15 mouse cellular contexts compared by ENCODE assay signal in genomic region chr4:32936762-32937341, GRCm38 (mm10). TPM values are rescaled to one million over a fixed set of nuclear protein-coding genes. Genes with fewer than 3 reads are reported as not detected.
DNase-seq lines count a peak whose midpoint lies in the region; ATAC-seq and TF ChIP-seq lines count a peak whose summit lies in the region.
"Had no signal": no experiment of that assay in that cellular context is flagged by ENCODE, and none has a peak within 500 bp of the region (broad histone marks: within the 10 kb centered on the region; RNA-seq: fewer than 3 reads in every experiment).

No protein-coding gene starts in this region.

- DNase-seq in gastrocnemius, adult 18-20 months (ENCODE audit: low spot score) = peak; percentile 22
- no peak for DNase-seq in gastrocnemius, postnatal 25 days
- no peak for DNase-seq in kidney, postnatal 36 days
- no peak for DNase-seq in thymus, postnatal 14 days
- DNase-seq in layer of hippocampus, adult 8-10 months (ENCODE audit: low spot score in 2 of 2) = no peak
- DNase-seq: B cell, adult 2 months; cerebellum, postnatal 14 days; gastrocnemius, postnatal 10 days; liver, postnatal 0 days; thymus, postnatal 36 days had no signal

- no peak overlapping the region for H3K4me2 ChIP-seq in kidney, embryonic 14.5 days (replicated peaks; ENCODE audit: low read depth, low read length)
- H3K4me2 ChIP-seq in embryonic facial prominence, embryonic 12.5 days (replicated peaks) = peak overlapping the region; percentile 10; the same call in 1 of the 2 replicates
- H3K4me2 ChIP-seq: midbrain, embryonic 11.5 days had no signal

- H3K27ac ChIP-seq in kidney, embryonic 14.5 days (ENCODE audit: low read depth, low read length) = peak overlapping the region; percentile 52; the same call in 1 of the 2 replicates
- peak overlapping the region; percentile 46 for H3K27ac ChIP-seq in embryonic facial prominence, embryonic 12.5 days
- H3K27ac ChIP-seq in olfactory bulb, adult 2 months (ENCODE audit: insufficient read depth, low read depth, low read length) = peak overlapping the region; percentile 67

- TF ChIP-seq CTCF in olfactory bulb, adult 2 months (IDR thresholded peaks at IDR 0.05; ENCODE audit: insufficient read depth, low read depth, low read length) = no peak

- peak; percentile 78 for ATAC-seq in kidney, embryonic 14.5 days (ENCODE audit: low FRiP score, low TSS enrichment)
- ATAC-seq in embryonic facial prominence, embryonic 12.5 days (ENCODE audit: insufficient number of reproducible peaks, insufficient read depth, low FRiP score, low TSS enrichment) = no peak
- ATAC-seq: liver, postnatal 0 days; Patski had no signal

- H3K4me1 ChIP-seq in kidney, embryonic 14.5 days (ENCODE audit: control insufficient read depth, insufficient read depth, low read length) = peaks cover 7% of the 10 kb centered on the region; the same call in 1 of the 2 replicates
- H3K4me1 ChIP-seq in embryonic facial prominence, embryonic 12.5 days = peaks cover 26% of the 10 kb centered on the region
- H3K4me1 ChIP-seq in olfactory bulb, adult 2 months (ENCODE audit: control insufficient read depth, insufficient read depth, low read length) = peaks cover 17% of the 10 kb centered on the region

- no peaks in the 10 kb centered on the region for H3K36me3 ChIP-seq in kidney, embryonic 14.5 days (ENCODE audit: control insufficient read depth, insufficient read depth, low read length)
- H3K36me3 ChIP-seq in embryonic facial prominence, embryonic 12.5 days = no peaks in the 10 kb centered on the region

- H3K27me3 ChIP-seq in kidney, embryonic 14.5 days (ENCODE audit: control insufficient read depth, insufficient read depth, low read length) = no peaks in the 10 kb centered on the region
- no peaks in the 10 kb centered on the region for H3K27me3 ChIP-seq in embryonic facial prominence, embryonic 12.5 days
- H3K27me3 ChIP-seq: Patski had no signal

- no peak overlapping the region for H3K4me3 ChIP-seq in kidney, embryonic 14.5 days (ENCODE audit: low read length)
- H3K4me3 ChIP-seq in embryonic facial prominence, embryonic 12.5 days = no peak overlapping the region
- no peak overlapping the region for H3K4me3 ChIP-seq in olfactory bulb, adult 2 months (ENCODE audit: insufficient read depth, low read depth, low read length)

- no peaks in the 10 kb centered on the region for H3K9me3 ChIP-seq in kidney, embryonic 14.5 days (ENCODE audit: control insufficient read depth, low read length)
- H3K9me3 ChIP-seq in embryonic facial prominence, embryonic 12.5 days = no peaks in the 10 kb centered on the region

- TF ChIP-seq POLR2A in olfactory bulb, adult 2 months (IDR thresholded peaks at IDR 0.05; ENCODE audit: insufficient read depth, low read depth, low read length) = no peak

- no peak overlapping the region; the same call in 1 of the 2 replicates for H3K9ac ChIP-seq in kidney, embryonic 14.5 days (ENCODE audit: low read depth, low read length)
- H3K9ac ChIP-seq in embryonic facial prominence, embryonic 12.5 days = no peak overlapping the region
- H3K9ac ChIP-seq: liver, postnatal 0 days had no signal

- WGBS in kidney, embryonic 14.5 days = 25% methylated on average over 9 of the region's 9 CpGs
- 18% methylated on average over 9 of the region's 9 CpGs for WGBS in embryonic facial prominence, embryonic 12.5 days
- 12% methylated on average over 9 of the region's 9 CpGs for WGBS in olfactory bulb, adult 2 months

RNA-seq across cellular contexts. Expression of gene Ankrd6, which starts 13.8 kb away (rescaled TPM):
- total RNA-seq in gastrocnemius, adult 18-20 months (2021) = 1 to 10 TPM; 3.0 to 6.9 TPM
- 1 to 10 TPM; 2.2 to 3.2 TPM for total RNA-seq in gastrocnemius, postnatal 25 days (2021)
- polyA plus RNA-seq in kidney, embryonic 14.5 days (2014; fragmentation: Nextera tagmentation; extraction: Ambion mirVana) = 7.1 and 14.3 TPM in 2 replicates
- polyA plus RNA-seq in embryonic facial prominence, embryonic 12.5 days (2016; fragmentation: Nextera tagmentation; extraction: Ambion mirVana) = 12.6 and 12.7 TPM in 2 replicates
- 105 TPM in 1 of 2 replicates, not detected in the other for polyA plus RNA-seq in olfactory bulb, adult 2 months (2012; ENCODE audit: insufficient read depth, insufficient read length, low replicate concordance, missing spikeins)
- 10 to 100 TPM; 33.9 to 41.8 (median 34.3) TPM for total RNA-seq in layer of hippocampus, adult 8-10 months (2022)

RNA-seq across cellular contexts. Expression of gene Rragd, which starts 46.0 kb away (rescaled TPM):
- 100 to 1,000 TPM; 174 to 189 TPM for total RNA-seq in gastrocnemius, adult 18-20 months (2021)
- 100 to 1,000 TPM; 126 to 165 TPM for total RNA-seq in gastrocnemius, postnatal 25 days (2021)
- polyA plus RNA-seq in kidney, embryonic 14.5 days (2014; fragmentation: Nextera tagmentation; extraction: Ambion mirVana) = 14.5 and 21.1 TPM in 2 replicates
- polyA plus RNA-seq in embryonic facial prominence, embryonic 12.5 days (2016; fragmentation: Nextera tagmentation; extraction: Ambion mirVana) = 16.1 and 19.6 TPM in 2 replicates
- 152 TPM in 1 of 2 replicates, not detected in the other for polyA plus RNA-seq in olfactory bulb, adult 2 months (2012; ENCODE audit: insufficient read depth, insufficient read length, low replicate concordance, missing spikeins)
- total RNA-seq in layer of hippocampus, adult 8-10 months (2022) = 10 to 100 TPM; 60.6 to 67.8 (median 64.7) TPM

Comparison
In these comparisons a context has a peak if more than half of its experiments do, and no peak if none do; other contexts are left out.
1. RNA of gene Ankrd6, which starts 13.8 kb away (total RNA-seq): 33.9 to 41.8 TPM in layer of hippocampus, adult 8-10 months; 3.0 to 6.9 TPM in gastrocnemius, adult 18-20 months and 2.2 to 3.2 TPM in gastrocnemius, postnatal 25 days; every median in the first group is over 4 times any median in the second.
2. Peak in every context shown above with its lines, with median percentiles within 50 percentile points of each other: H3K27ac ChIP-seq.